Mouse (Mus musculus) liver, postnatal 0 days (tissue): ENCODE results near the gene Angptl7. TPM values are rescaled to one million over a fixed set of nuclear protein-coding genes. Genes with fewer than 3 reads are reported as not detected.

Experiments used
- ATAC-seq: fragments of 200-750 bp; cut with Nextera tagmentation; 2 replicates; pipeline ENCODE4 v1.8.0; 2017; ENCODE audit warnings: mild to moderate bottlenecking, moderate library complexity
- DNase-seq: peaks from one replicate; pipeline ENCODE4 v3.0.0-alpha.2; 2016
- H3K27ac ChIP-seq: fragments of 300-500 bp; sonication (generic); 2 replicates; pipeline ENCODE4 v1.5.1; 2014; ENCODE audit warnings: antibody characterized with exemption, moderate library complexity, mild to moderate bottlenecking, low read depth
- H3K27me3 ChIP-seq: fragments of 300-500 bp; sonication (generic); 2 replicates; pipeline ENCODE4 v1.6.1; 2014; ENCODE audit warnings: low read length, control low read depth, mixed read lengths; ENCODE audit not compliant: insufficient read depth
- H3K36me3 ChIP-seq: fragments of 300-500 bp; sonication (generic); replicated peaks from 2 replicates; pipeline ENCODE4 v1.6.1; 2014; ENCODE audit warnings: mild to moderate bottlenecking, control low read depth, low read length, moderate library complexity, mixed read lengths; ENCODE audit not compliant: insufficient read depth
- H3K4me1 ChIP-seq: fragments of 300-500 bp; sonication (generic); 2 replicates; pipeline ENCODE4 v1.6.1; 2014; ENCODE audit warnings: antibody characterized with exemption, mild to moderate bottlenecking, control low read depth; ENCODE audit not compliant: insufficient read depth
- H3K4me2 ChIP-seq: fragments of 300-500 bp; sonication (generic); 2 replicates; pipeline ENCODE4 v1.6.1; 2014; ENCODE audit warnings: low read depth, mild to moderate bottlenecking, low read length, moderate library complexity, mixed read lengths
- H3K4me3 ChIP-seq: fragments of 300-500 bp; sonication (generic); 2 replicates; pipeline ENCODE4 v1.5.1; 2014; ENCODE audit warnings: low read depth, low read length
- H3K9ac ChIP-seq: fragments of 300-500 bp; sonication (generic); replicated peaks from 2 replicates; pipeline ENCODE4 v1.6.1; 2014; ENCODE audit warnings: mild to moderate bottlenecking, moderate library complexity
- H3K9me3 ChIP-seq: fragments of 300-500 bp; sonication (generic); 2 replicates; pipeline ENCODE4 v1.6.1; 2016; ENCODE audit warnings: mild to moderate bottlenecking, control low read depth, low read length, mixed read lengths
- CTCF ChIP-seq: sonication (generic); IDR thresholded peaks from 2 replicates; pipeline ENCODE4 v1.5.1; 2016; ENCODE audit warnings: antibody characterized with exemption, low read depth
- EP300 ChIP-seq: IDR thresholded peaks from 2 replicates; pipeline ENCODE4 v1.6.1; 2016; ENCODE audit warnings: antibody characterized with exemption, low read depth, mild to moderate bottlenecking
- WGBS: fragments of 180-500 bp; shearing (Covaris S2); extraction: QIAGEN DNeasy Blood & Tissue Kit; methylation state at CpG from one replicate; pipeline ENCODE4 v1.1.7; 2014; ENCODE audit not compliant: insufficient replicate concordance; 5-methylcytosine and 5-hydroxymethylcytosine counted together
- polyA plus RNA-seq: library from polyadenylated mRNA; unstranded; fragments of >200 nt; fragmentation: Nextera tagmentation; extraction: Ambion mirVana; gene quantifications from 2 replicates; pipeline ENCODE4 v1.2.1, GENCODE M21; 2015

Angptl7 gene
- polyA plus RNA-seq, 1 experiment from 2014 or later, result 1.3 TPM

GRCm38 (mm10) chr4:148515313-148515712 is 15.1 kb upstream of the Angptl7 start:
- no peak for TF ChIP-seq EP300
- peak; percentile 32 for TF ChIP-seq CTCF
- H3K27ac ChIP-seq, result no peak overlapping the region

GRCm38 (mm10) chr4:148513021-148513559 is 12.8 kb upstream of the Angptl7 start:
- DNase-seq, result no peak
- H3K4me3 ChIP-seq, result no peak overlapping the region
- no peak overlapping the region for H3K27ac ChIP-seq
- no peaks in the 10 kb centered on the region for H3K27me3 ChIP-seq
- no peak overlapping the region for H3K4me2 ChIP-seq
- H3K4me1 ChIP-seq, result no peaks in the 10 kb centered on the region
- H3K36me3 ChIP-seq, result peaks cover 40% of the 10 kb centered on the region
- no peak overlapping the region for H3K9ac ChIP-seq
- H3K9me3 ChIP-seq, result no peaks in the 10 kb centered on the region
- WGBS, result 76% methylated on average over 6 of the region's 6 CpGs
- no peak for ATAC-seq
- TF ChIP-seq EP300, result no peak
- TF ChIP-seq CTCF, result no peak

More at GRCm38 (mm10) chr4:148515313-148515712, 15.1 kb upstream of the Angptl7 start:
- no peaks in the 10 kb centered on the region for H3K4me1 ChIP-seq
- no peak overlapping the region for H3K9ac ChIP-seq
- DNase-seq (no peak), ATAC-seq (no peak)
- H3K4me2 ChIP-seq, result no peak overlapping the region
- no peaks in the 10 kb centered on the region for H3K27me3 ChIP-seq
- no peaks in the 10 kb centered on the region for H3K9me3 ChIP-seq
- H3K36me3 ChIP-seq, result peaks cover 45% of the 10 kb centered on the region
- no peak overlapping the region for H3K4me3 ChIP-seq
- 86% methylated on average over 2 of the region's 2 CpGs for WGBS

- Histone ChIP-seq H3K27me3 (no peaks in the 10 kb centered on the region), H3K36me3 (peaks cover 33% of the 10 kb centered on the region), H3K4me3 (no peak overlapping the region), H3K9me3 (no peaks in the 10 kb centered on the region), H3K4me1 (no peaks in the 10 kb centered on the region), H3K9ac (no peak overlapping the region), H3K4me2 (no peak overlapping the region), H3K27ac (no peak overlapping the region)
- DNase-seq (no peak), ATAC-seq (no peak)
- TF ChIP-seq EP300, result no peak
- no peak for TF ChIP-seq CTCF
- 82% methylated on average over 4 of the region's 4 CpGs for WGBS
These were observed 11.1 kb upstream of the Angptl7 start for GRCm38 (mm10) chr4:148511334-148511733.

GRCm38 (mm10) chr4:148510691-148511090 is 10.4 kb upstream of the Angptl7 start:
- ATAC-seq (no peak), DNase-seq (no peak)
- H3K9me3 ChIP-seq, result no peaks in the 10 kb centered on the region
- H3K4me2 ChIP-seq, result no peak overlapping the region
- H3K27ac ChIP-seq, result no peak overlapping the region
- TF ChIP-seq CTCF (no peak), EP300 (no peak)
- H3K36me3 ChIP-seq, result peaks cover 36% of the 10 kb centered on the region
- no peak overlapping the region for H3K9ac ChIP-seq
- no peaks in the 10 kb centered on the region for H3K4me1 ChIP-seq
- 79% methylated on average over 4 of the region's 4 CpGs for WGBS
- H3K27me3 ChIP-seq, result no peaks in the 10 kb centered on the region
- no peak overlapping the region for H3K4me3 ChIP-seq

- H3K27ac ChIP-seq, result no peak overlapping the region
- ATAC-seq, result no peak
- H3K4me1 ChIP-seq, result no peaks in the 10 kb centered on the region
- no peak overlapping the region for H3K4me2 ChIP-seq
- H3K9ac ChIP-seq, result no peak overlapping the region
- DNase-seq, result no peak
- WGBS, result 61% methylated on average over 8 of the region's 8 CpGs
- no peak overlapping the region for H3K4me3 ChIP-seq
- TF ChIP-seq CTCF (no peak), EP300 (no peak)
- H3K9me3 ChIP-seq, result no peaks in the 10 kb centered on the region
- H3K36me3 ChIP-seq, result peaks cover 32% of the 10 kb centered on the region
- H3K27me3 ChIP-seq, result no peaks in the 10 kb centered on the region
These were observed 9.3 kb upstream of the Angptl7 start for GRCm38 (mm10) chr4:148509450-148510084.

- no peak overlapping the region for H3K9ac ChIP-seq
- WGBS, result 88% methylated on average over 14 of the region's 14 CpGs
- H3K4me1 ChIP-seq, result no peaks in the 10 kb centered on the region
- no peak for TF ChIP-seq CTCF
- no peak for TF ChIP-seq EP300
- H3K36me3 ChIP-seq, result peaks cover 29% of the 10 kb centered on the region; the same call in 1 of the 2 replicates
- no peaks in the 10 kb centered on the region for H3K27me3 ChIP-seq
- H3K27ac ChIP-seq, result no peak overlapping the region
- DNase-seq (no peak), ATAC-seq (no peak)
- no peak overlapping the region for H3K4me3 ChIP-seq
- H3K4me2 ChIP-seq, result no peak overlapping the region
- H3K9me3 ChIP-seq, result no peaks in the 10 kb centered on the region
These were observed 8.0 kb upstream of the Angptl7 start for GRCm38 (mm10) chr4:148508084-148508849.
